Mouse (Mus musculus) small intestine, adult 2 months (tissue): ENCODE results near the gene Zbtb12.

Experiments
- CTCF ChIP-seq: fragments of 200-500 bp; IDR thresholded peaks from 2 replicates; pipeline ENCODE4 v1.5.1; 2012; ENCODE audit warnings: low read depth, mild to moderate bottlenecking, control low read depth, inconsistent platforms, low read length, moderate library complexity, mixed read lengths; ENCODE audit not compliant: insufficient replicate concordance, insufficient read length; ENCODE audit errors: extremely low read depth
- POLR2A ChIP-seq: fragments of 200-500 bp; IDR thresholded peaks from 2 replicates; pipeline ENCODE4 v1.6.1; 2012; ENCODE audit warnings: low read depth, mild to moderate bottlenecking, control low read depth, inconsistent platforms, low read length, moderate library complexity

GRCm38 (mm10) chr17:34916316-34916715 lies 37.0 kb downstream of the Zbtb12 start:
- TF ChIP-seq CTCF (no peak), POLR2A (no peak)
